Mouse (Mus musculus) ovary, postnatal 10 days (tissue): Measurements from ENCODE around the gene Rec114.

Experiments used
- DNase-seq: peaks from one replicate; pipeline ENCODE4 v3.0.0; 2022; ENCODE audit warnings: low spot score

Rec114 gene

DNA sequence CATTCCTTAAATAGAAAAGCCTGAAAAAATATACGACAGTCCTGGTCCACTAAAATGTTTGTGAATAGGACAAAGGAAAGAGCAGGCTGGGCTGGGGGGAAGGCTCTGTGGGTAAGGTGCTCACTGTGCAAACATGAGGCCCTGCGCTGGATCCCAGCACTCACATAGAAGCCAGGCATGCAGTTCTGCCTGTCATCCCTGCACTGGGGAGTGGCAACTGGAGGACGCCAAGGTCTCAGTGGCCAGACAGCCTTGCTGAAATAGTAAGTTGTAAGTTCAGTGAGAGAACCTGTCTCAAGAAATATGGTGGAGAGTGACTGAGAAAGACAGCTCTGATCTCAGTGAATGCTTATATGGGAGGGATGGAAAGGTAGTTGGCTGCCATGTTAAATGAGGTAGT is 83.1 kb downstream of the Rec114 start:
- no peak for DNase-seq

DNA sequence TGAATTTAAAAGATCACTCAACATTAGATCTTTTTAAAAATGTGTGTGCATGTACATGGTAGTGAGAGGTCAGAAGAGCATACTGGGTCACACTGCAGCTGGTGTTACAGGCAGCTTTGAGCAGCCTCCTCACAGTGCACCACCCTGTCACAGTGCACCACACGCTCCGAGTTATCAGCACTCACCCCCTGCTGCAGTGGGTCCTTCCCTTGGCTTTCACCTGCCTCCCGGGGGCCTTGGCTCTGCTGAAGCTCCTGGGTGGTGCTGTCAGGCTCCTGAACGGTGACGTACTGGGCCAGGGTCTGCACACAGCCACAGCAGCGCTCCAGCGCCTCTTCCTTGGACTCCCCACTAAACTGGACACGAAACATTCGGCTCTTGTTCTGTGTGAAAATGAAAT is 83.8 kb downstream of the Rec114 start:
- DNase-seq: no peak

DNA sequence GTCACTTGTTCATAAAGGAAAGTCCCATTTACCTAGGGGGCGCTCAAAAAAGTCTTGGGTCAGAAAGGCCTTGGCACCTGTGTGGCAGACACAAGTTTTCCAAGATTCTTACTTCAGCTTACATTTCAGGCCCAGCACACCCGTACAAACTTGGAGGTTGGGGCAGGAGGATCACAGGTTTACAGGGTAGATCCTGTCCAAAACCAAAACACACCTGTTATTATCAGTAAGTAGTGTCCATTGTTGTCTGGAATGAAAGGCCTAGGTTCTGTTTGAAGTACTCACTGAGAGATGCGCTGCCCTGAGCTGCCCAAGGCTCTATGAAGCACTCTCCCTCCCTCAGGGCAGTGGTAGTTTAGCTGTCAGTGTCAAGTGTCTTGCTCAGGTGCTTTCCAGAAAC is 84.4 kb downstream of the Rec114 start:
- DNase-seq: no peak

DNA sequence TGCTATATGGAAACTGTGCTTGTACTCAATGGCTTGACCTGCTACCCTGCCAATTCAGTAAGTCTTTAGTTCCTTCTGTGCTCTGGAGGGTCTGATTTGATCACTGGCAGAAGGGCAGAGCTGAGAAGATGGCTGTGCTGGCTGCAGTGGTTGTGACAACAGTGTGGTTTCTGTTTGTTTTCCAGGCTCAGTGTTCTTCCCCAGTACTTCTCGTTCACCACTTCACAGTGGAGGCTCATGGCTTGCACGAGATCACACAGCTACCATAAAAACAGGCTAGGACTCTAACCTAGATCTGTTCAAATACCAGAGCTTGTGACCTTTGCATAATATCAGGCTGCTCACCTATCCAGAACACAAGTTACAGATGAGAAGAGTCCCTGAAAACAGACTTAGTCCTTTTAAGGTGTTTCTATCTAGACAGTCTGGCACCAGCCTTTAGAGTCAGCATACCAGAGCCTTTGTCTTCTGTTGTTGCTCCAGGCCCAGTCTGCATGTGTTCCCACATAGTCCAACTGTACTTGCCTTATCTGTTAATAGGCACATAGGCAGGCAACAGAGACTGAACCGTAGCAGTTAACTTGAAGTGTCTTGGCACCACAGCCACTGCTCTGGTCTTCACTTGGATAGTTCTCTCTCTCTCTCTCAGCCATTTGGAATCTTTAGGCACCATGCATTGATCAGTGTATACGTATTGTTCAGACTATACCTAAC is 85.0 kb downstream of the Rec114 start:
- no peak for DNase-seq

DNA sequence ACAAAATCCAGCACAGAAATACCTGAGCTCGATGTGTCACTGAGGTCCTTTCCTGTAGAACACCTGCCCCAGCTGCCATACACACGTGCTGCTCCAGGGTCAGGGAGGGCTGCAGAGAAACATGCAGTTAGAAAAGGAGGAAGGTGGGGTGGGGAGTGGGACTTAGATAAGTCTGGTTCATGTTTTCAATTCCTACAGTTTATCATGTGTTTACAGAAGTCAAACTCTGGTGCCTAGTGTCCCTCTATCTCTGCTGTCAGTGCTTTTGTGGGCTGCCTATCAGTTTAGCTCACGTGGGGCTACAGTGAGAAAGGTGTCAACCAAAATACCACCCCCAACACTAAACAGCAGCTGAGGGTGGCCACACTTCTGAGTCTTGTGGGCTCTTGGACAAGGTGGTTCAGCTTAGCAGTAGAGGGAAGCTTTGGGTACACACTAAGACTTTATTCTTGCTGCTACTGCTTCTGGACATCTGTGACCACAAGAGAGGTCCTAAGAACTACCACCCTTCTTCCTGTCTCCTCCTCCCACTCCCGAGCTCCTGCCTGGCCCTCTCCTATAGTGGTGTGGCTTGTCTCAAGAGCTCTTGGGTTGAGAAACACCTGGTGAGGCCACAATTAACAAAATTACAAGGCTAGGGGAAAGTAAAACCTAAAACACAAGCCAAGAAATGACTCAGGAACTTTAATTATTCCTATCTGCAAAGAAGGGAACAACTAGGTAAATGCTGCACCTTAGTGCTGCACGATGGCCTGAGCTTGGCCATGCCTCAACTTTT is 85.8 kb downstream of the Rec114 start:
- DNase-seq: no peak

DNA sequence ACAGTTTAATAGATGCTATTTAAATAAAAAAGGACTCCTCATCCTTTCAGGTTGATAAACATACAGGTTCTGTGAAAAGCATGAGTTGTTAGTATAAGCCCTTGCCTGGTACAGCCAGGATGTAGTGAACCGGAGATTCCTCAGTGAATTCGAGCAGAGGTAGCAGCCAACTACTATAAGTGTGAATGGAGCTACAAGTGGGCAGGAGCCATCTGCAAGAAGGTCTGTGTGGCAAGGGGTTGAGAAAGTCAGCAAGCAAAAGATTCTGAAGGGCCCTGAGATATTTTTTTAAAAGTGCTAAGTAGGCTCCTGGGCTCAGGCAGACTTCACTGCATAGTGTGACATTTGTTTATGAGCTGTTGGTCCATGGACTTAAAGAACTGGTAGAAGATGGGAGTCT is 86.9 kb downstream of the Rec114 start:
- DNase-seq: no peak

DNA sequence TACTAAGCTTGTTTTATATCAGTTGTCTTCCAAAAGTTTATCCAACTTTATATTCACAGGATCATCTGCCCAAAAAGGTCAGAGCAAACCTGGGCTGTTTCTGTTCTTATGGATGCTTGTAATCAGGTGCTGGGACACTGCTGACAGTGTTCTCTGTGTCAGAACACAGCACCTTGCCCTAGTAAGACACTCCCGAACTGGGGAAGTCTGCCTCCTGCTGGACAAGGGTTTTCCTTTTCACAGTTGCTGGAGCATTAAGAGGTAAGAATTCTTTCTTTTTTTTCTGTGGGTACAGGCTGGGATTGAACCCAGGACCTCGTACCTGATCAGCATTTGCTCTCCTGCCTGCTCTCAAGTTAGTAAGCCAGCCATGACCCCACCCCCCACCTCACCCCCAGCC is 87.4 kb downstream of the Rec114 start:
- no peak for DNase-seq

DNA sequence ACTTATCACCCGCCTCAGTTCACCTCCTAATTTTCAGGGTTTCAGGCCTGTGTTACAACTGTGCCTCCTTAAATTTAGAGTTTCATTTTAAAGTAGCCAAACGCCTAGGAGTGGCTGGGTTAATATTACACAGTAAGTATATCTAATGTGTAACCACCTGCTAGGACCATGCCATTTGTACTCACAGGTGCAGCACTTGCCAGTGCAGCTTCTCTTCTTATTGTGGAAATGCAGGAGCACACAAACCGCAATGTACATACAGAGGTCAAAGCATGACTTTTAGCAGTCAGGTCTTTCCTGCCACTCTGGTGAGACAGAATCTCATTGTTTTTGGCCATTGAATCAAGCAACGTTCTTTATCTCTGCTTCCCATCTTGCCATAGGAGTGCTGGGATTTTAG is 89.3 kb downstream of the Rec114 start:
- DNase-seq: no peak

DNA sequence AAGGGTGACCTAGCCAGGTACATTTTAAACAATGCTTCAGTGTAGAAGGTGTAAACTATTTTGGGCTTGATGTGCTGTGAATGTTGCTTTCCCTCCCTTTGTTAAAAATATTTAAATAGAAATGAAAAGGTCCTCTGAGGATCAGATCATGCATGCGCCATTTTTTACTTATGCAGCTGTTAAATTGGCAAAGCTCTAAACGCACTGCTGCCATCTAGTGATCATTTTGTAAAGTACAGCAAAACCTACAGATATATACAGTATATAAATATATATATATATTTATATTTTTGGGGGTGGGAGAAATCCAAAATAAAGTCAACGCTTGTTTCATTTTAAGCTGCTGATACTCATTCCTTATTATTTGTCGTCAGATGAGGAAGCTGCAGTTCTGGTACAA is 91.8 kb downstream of the Rec114 start:
- DNase-seq: no peak

DNA sequence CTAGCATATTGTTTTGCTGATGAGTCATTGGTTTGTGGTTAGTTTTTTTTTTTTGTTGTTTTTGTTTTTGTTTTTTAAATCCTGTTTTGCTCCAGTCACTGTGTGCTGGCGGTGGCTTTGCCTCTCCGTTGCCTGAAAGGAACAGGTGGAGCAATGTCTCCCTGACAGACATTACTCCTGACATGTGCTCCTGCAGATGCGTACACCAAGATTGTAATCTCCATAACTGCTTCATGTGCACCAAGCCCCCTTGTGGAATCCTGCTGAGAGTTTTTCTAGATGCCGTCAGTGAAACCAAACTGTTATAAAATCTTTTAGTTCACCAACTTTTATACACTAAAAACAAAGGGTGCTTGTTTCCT is 94.5 kb downstream of the Rec114 start:
- no peak for DNase-seq

DNA sequence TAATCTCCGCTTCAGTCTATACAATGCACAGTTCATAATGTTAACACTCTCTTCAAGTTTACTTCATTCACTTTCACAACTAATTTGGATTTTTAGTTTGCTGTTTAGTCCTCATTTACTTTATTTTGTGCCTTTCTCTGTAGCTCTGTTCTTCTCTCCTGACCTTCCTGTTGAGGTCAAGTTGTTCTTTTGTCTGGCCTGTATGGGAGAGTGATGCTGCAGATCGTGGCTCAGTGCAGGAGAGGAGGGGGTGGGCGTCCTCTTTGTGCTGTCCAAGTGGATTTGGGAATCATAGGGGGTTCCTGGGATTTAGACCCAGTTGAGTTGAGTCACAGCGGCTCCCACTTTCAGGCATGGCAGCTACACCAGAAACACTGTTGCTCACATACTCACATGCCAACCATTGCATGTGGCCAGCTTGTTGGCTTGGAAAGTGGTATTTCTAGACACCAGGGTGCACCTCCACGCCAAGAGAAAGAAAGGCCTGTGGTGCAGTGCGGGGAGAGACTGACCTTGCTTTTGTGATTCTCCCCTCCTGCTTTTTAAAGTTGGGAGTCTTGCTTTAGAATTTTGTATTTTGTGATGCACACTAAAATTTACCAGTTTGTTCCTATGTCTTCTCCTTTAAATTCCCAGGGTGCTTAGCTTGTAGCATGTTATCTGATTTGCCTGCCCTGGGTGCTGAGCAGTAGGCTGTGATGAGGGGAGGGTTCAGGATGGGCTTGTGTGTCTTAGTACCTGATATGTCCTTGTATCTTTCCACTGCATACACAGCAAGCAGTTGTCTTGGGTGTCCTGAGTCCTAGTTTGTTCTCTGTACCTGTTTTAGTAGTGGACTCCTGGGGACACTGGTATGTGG is 95.1 kb downstream of the Rec114 start:
- no peak for DNase-seq

DNA sequence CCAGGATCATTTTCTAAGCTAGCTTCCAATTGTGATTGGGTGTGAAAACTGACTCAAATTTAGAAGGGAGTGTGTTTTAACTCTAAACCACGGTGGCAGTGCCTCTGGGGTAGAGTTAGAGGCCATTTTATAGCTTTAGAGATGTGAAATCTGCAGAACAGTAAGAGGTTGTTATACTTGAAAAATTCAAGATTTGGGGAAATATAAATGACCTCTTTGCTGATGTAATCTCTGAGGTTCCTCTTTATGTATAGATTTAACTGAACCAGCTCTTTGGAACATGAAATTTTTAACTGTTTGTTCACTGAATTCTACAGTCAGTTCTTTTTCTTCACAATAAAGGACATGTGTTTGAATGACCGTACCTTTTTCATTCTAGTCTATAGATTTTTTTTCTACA is 113.3 kb downstream of the Rec114 start:
- no peak for DNase-seq

DNA sequence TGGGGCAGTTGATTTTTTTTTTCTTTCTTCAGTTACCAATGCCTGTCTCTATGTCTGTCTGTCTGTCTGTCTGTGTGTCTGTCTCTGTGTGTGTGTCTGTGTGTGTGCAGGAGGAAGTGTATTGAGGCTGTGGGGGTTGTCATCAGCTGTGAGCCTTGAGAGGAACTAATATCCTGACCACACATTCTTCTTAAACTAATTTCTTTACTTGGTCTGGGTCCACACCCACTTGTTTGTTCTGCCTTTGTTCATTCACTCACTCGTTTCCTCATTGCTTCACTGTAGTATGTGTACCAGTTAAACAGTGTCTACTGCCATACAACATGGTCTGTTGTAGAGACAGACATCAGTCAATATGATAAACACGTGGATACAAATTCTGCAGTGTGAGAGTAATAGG is 116.6 kb downstream of the Rec114 start:
- no peak for DNase-seq

DNA sequence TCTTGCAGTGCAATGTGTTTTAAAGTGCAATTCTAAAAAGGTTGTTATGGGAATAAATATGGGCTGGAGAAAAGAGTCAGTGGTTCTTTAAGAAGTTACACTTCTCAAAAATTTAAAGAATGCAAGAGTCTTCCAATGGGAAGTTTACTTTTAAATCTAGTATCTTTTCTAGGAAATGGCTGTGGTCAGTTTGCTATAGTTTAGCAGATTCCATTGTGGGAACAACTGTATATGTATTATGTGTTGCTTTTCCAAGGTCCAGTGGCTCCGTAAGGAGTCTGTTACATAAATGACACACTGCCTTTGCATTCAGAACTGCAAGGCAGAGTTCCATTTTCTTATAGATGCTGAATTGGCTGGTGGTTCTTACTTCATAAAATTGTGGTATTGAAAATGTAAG is 120.8 kb downstream of the Rec114 start:
- DNase-seq: no peak

DNA sequence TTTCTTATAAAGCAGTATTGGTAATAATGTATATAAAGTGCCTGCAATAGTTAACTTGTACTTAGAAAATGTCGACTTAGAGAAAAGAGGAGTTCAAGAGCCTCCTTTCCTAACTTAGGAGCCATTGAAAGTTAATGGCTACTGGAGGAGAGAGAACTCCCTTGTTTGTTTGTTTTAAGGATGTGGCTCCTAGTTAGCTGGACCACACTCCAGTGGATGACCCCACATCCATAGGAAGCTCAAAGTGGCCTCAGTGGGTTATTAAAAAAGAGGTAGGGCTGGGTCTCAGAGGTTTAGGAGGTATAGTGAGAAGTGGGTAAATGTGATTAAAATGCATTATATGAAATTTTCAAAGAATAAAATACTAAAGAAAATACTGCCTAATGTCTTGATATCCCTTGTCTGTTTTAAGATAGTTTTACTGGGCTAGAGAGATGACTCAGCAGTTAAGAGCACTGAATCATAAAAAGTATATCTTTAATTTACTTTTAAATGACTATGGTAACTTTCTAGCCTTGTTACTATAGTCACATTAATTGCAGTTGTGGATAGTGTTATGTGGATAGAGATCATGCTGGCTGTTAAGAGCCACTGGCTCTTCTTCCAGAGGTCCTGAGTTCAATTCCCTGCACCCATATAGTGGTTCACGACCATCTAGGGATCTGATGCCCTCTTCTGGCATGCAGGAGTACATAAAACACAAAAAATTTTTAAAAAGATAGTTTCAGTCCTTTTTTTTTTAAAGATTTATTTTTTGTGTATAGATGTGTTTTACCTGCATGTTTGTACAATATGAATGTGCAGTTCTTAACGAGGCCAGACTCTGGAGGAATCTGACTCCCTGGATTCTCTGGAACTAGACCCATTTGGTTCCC is 128.5 kb downstream of the Rec114 start:
- no peak for DNase-seq

DNA sequence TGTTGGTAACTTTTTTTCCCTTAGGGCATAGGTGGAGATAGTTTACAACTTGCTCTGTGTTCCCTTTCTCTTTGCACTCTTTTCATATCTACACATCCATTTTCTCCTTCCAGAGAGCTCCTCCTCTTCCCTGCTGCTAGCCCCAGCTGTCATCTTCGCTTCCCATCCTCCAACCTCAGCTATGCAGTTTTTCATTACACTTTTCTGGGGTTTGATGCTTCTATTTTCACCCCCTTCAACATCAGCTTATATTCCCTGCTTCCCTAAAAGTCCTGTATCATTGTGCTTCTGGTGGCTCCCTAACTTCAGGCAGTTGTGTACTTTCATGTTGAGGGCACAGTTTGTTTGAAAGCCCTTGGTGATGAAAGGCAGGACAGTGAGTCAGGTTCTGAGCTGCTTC is 130.0 kb downstream of the Rec114 start:
- no peak for DNase-seq
